Mouse (Mus musculus) lung, postnatal 36 days (tissue): ENCODE measurements around the gene Tctex1d2.

Experiments
- DNase-seq: peaks from one replicate; pipeline ENCODE4 v3.0.0; 2022; ENCODE audit warnings: mixed read lengths

The Tctex1d2 gene

DNA sequence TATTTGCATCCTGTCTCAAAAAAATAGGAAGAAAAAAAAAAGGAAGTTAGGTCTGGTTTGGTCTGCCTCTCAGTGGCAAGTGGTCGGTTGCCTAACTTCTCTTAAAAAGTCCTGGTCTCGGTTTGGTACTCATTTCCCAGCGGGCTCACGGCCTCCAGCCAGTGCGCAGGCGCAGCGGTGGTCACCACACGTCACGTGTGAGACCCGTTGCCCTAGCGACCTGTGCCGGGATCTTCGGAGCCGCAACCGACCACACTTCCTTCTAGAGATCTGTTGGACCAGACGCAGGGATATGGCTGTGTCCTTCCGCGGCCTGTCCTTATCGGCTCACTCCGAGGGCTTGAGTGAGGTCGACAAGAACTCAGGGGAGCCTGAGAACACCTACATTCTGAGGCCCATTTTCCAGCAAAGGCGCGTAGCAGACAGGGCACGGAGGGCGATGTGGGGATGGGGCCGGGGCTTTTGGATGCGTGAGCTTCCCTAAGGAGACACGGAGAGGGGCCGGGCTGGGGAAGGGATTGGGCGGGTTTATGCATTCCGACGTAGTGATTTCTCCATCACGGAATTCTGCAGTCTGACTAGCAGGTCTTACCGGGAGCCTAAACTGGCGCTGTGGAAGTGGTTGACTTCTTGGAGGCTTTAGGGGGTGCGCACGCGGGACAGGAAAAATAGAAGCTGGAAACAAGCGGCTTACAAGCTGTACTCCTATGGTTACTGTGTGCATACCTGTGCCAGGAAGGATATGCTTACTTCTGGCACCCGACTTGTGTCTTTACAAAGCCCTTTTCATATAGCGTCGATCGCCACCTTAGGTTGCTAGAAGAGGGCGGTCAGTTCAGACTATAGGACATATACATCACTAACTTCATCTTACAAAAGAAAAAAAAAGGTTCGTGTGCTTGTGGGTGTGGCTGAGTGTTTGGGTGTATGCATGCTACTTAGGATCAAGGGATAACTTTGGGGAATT is at the start of gene Tctex1d2:
Tctex1d2 (plus strand) TSS at position 186 of the 967 bp plus-strand sequence.
- DNase-seq: peak; percentile 97

DNA sequence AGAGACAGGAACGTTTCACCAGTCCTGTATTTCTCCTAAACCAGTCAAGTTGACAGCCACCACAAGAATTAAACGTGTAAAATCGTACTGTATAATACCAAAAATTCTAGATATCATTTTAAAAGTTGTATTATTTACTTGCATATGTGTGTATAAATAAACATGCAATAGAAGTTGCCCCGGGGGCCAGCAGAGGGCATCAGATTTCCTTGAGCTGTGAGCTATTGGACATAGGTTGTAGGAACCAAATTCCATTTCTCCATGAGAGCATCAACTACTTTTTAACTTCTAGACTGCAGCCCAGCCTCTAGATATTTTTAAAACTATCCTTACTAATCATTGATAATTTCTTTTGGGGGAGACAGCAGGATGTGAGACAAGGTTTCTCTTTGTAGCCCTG is 48.2 kb upstream of the Tctex1d2 start:
- DNase-seq: peak; percentile 71

DNA sequence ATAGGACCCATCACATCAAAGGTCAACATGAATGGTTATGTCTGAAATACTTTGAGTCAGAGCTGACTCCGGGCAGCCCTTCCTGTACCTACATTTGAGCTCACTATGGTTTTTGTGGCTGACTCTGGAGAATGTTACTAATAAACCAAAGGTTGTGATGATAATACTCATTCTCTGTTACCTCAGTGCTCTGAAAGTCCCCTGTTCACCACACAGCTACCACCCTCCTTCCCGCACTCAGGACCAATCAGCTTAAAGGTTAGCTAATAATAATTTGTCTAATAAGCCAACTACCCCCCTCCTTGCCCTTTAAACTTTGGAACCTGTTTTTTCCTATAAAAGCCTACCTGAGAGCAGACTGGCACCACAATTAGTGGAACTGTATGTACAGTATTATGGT is 39.9 kb upstream of the Tctex1d2 start:
- no peak for DNase-seq

DNA sequence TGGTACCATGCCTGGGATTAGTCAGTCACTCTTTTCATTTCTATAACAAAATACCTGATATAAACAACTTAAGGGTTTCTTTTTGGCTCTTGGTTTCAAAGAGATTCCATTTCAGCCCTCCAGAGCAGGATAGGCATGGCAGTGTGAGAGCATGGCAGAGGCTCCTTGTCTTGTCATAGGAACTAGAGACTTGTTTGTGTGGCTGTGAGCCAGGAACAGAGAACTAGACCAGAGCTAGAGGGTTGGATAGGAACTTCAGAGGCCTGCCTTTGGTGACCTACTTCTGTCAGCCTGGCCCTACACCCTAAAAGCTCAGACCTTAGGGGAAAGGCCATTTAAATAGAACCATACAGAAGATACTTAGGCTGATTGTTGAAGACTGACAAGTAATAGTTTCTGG is 36.6 kb upstream of the Tctex1d2 start:
- no peak for DNase-seq

DNA sequence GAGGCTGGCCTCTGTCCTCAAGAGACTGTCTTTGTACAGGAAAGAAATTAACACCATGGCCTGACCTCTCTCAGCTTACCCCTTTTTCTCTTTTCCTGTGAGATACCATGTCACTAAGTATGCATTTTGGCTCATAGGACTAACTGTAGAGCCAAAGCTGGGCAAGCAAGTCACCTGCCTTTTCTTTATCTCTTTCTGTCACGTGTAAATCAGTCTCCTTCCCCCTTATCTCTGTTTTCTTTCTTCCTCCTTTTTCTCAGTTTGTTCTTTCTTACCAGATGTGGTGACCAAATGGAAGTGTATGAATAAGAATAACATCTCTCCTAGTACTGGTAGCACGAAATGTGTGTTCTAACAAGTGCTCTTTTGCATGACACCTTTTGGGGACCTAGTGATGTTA is 34.6 kb upstream of the Tctex1d2 start:
- no peak for DNase-seq

DNA sequence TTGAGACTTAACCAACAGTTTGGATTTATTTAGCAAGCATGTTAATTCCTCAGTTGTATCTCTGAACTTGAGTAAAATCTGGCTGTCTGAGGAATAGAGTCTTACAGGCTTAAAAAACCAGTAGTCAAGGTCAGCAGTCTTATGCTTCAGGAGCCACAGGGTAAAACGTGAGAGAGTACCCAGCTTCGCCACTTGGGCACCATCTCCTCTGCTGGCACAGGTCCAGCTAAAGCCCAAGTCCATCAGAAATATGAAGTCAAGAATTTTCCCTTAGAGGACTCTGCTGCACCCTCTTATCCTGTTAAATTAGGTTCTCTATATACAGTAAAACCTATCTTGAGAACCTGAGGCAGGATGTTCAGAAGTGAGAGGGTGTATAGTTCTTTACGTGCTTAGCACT is 32.7 kb upstream of the Tctex1d2 start:
- no peak for DNase-seq

DNA sequence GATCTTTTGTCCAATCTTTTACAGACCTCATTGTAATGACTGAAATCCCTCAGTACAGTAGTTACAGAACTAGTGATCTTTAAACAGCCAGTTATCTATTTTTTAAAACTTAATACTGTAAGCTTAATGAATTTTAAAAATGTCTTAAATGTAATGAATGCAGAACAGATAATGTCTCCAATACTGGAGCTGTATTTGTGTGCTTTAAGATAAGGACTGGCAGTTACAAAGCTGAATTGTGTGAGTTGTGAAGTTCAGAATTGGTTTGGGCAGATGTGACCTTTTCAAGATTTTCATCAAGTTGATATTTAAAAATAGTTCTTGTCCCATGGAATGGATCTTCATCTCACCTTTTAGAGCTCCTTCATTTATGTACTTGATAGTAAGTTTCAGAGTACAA is 30.5 kb upstream of the Tctex1d2 start:
- no peak for DNase-seq

DNA sequence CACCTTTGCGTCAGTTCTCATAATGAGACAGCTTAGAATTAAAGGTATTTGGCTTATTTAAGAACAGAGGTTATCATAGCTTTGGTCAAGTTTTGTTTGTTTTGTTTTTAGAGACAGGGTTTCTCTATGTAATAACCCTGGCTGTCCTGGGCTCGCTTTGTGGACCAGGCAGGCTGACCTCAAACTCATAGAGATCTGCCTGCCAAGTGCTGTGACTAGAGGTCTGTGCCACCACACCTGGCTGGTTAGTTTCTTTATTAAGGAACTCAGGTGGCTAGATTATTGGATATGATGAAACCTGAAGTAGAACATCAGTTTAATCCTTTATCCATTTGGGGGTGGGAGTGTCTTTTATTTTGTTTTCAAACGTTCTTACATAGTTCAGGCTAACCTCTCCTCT is 29.7 kb upstream of the Tctex1d2 start:
- no peak for DNase-seq

DNA sequence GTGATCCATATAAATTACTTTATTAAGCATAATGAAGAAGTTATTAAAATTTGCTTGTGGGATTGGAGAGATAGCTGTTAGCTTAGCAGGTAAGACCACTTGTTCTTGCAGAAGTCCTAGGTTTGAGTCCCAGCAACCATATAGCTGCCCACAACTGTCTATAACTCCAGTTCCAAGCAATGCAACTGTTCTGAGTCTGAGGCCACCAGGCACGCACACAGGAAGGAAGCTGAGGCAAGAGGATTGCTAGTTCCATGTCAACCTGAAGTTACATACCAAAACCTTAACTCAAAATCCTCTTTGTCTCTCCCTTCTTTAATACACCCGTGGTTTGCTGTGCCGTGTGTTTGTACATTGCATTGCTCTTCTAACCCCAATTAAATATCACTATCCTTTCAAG is 28.6 kb upstream of the Tctex1d2 start:
- no peak for DNase-seq

DNA sequence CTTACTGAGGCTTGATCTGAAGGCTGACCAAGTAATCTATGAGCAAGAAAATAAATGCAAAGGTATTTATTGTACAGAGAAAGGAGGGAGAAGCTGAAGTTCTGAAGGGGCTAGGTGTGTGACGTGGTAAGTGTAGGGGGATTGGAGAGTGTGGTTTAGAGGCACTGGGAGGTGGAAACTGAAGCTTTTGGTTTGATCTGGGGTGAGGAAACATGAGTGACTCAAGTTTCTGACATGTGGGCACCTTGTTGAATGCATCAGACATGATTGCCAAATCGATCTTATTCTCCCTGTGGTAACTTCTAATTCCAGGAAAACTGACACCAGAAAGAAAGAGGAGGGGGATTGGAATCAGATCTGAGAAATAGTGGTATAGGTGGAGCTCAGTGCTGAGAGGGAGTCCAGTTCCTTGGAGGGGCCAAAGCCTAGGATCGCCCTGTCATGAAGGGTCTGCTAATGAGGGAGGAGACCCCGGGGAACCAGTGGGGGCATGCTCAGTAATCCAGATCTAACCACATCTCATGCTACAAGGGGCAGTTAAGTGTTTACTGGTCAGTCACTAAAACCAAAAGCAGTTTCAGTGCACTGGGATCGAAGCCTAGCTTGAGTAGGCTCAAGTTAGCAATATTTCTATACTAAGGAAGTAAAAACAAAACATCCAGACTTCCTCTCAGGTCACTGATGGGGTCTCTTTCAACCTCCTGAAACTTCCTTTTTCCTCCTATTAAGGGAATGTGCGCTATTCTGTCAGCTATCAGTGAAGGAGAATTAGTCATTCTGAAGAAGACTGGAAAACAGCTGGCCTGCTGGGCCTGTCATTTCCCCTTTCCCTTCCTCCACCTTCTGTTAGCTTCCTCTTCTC is 23.6 kb upstream of the Tctex1d2 start:
- peak; percentile 12 for DNase-seq

DNA sequence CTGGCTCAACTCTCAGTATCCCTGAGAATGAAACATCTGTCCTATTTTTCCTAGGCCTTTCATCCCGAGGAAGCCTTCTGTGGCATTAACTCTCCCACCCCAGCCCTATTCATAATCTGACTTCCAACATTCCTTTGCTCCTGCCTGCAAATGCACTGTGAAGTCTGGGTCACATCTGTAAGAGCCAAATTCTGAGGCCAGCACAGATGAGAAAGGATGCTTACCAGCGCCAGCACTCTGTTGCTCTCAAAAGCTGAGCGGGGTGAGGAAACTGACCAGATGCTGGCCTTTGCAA is 23.0 kb upstream of the Tctex1d2 start:
- no peak for DNase-seq

DNA sequence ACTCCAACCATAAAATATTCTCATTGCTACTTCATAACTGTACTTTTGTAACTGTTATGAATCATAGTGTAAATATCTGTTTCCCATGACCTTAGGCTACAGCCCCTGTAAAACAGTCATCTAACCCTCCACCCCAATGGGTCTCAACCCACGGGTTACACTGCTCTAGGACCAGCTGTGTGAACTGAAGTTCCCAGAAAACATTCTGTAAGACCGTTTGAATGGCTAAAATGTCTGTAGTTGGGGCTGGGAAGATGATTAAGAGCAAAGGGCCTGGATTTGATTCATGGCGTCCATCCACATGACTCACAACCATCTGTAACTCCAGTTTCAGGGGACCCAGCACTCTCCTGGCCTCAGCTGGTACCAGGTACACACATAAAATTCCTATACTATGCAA is 21.3 kb upstream of the Tctex1d2 start:
- DNase-seq: no peak

DNA sequence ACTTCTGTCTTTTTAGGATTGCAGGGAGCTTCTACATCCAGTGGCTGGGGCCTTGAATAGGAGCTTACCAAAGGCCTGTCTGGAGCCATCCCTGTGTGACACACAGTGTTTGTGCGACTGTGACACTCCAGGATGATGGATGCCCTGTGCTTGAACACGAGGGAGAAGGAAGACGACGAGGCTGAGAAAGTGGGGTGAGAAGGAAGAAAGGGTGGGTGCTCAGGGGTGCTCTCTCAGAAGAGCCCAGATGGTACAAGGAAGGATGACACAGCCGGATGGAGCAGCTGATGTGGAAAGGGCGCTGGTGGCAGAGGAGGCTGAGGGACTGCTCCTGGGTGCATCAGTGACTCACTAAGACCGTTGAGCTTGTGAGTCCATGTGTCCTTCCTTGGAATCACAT is 19.2 kb upstream of the Tctex1d2 start, which contains the start of gene Tm4sf19:
Tm4sf19 (plus strand) TSS at position 240 of the 400 bp plus-strand sequence.
- DNase-seq: no peak

DNA sequence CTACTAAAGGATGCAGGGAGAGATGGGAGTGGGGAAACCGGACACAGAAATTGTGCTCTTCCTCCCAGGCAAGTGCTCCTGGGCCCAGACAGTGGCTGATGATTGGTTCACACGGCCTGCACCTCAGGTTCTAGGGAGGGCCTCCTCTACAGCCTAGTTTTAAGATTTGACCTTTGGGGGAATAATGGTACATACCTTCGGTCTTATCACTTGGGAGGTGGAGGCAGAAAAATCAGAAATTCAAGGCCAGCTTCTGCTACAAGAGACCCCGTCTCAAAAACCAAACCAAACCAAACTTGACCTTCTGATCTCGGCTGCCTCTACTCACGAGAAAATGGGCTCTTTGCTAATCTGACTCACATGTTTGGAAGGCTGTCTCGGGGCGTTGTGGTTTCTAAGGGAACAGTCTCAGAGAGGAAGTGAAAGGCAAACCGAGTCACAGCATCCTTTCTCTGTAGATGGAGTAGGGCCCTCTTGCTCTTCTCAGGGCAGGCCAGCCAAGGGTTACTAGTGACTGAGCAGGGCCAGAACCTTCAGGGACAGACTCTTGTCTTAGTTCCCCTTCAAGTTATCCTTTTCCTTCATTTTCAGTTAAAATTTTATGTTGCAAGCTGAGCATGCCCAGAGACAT is 18.1 kb upstream of the Tctex1d2 start:
- DNase-seq: peak; percentile 55

DNA sequence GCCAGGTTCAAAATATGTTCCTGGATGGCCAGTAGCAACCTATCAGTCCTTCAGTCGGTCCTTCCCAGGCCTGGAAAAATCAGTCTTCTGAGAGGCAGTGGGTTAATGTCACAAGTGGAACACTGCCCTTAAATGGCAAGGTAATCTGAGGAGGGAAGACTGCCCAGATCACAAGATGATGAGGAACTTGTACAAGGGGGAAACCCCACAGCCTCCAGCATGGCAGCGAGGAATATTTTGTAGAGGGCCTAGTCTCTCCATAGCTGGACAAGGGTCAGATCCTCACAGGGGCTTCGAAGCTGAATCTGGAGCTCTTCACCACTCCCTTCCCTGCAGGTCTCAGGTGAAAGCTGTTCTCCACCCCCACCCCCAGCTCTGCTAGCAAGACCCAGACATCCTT is 16.7 kb upstream of the Tctex1d2 start:
- peak; percentile 17 for DNase-seq

DNA sequence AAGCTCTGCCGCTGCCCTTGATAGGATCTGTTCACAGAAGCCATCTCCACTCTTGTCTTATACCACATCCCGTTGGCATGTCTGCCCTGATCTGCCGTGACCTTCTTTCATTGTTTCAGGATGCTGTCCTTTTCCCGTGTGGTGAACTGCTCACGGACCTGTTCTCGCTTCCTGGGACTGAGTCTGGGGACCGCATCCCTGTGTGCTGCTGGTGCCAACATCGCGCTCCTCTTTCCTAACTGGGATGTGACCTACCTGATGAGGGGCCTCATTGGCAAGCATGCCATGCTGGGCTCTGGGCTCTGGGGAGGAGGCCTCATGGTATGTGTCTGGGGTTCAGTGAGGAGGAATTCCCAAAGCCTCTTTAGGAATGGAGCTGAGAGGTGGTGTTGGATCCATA is 13.8 kb upstream of the Tctex1d2 start:
- no peak for DNase-seq

DNA sequence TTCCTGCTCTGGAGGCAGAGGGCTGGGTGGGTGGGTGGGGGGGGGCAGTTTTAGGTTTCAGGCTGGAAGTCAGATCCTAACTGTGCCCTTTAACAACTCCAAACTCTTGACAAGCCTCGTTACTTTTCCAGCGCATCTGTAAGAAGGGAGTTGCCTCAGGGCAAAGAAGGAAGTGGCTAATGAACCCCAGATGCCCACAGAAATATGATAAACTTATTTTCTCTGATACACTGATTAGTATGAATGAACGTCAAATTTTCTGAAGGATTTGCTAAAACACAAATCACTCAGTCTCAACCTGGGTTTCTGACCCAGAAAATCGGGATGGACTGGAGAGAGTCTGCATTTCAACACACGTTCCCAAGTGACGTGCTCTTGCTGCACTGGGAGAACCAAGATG is 12.8 kb upstream of the Tctex1d2 start:
- no peak for DNase-seq

DNA sequence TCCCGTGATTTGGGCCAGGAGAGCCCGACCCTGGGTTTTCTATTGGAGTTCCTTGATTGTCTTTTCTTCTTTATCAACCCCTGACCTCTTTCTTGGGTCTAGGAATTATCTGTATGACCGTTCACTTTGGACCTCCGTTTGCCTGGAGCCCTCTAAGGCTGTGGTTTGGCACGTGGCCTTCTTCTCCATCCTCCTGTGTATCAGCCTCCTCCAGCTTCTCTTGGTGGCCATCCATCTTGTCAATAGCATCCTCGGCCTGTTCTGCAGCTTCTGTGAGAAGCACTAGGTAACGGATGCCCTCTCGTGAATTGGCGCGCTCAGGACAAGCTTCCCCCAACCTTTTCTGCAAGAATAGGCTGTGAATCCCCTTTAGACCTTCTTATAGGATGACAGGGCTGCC is 11.8 kb upstream of the Tctex1d2 start:
- no peak for DNase-seq

DNA sequence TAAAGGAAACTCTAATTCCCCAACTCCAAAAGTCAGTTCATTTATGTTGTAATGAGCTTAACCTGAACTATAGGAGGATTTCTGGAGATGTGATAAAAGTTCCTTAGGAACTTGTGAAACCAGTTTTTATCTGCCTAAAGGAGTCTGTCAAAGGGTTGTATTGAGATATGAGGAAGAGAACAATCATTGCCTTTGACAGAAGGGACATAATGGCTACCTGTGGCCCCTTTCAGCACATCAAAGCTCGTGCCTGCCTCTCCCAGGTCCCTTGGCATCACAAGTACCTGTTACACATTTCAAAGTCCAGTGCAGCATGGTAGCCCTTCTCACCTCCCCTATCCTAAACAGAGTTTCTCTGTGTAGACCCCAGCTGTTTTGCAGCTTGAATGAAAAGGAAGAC is 2.0 kb upstream of the Tctex1d2 start:
- DNase-seq: no peak

DNA sequence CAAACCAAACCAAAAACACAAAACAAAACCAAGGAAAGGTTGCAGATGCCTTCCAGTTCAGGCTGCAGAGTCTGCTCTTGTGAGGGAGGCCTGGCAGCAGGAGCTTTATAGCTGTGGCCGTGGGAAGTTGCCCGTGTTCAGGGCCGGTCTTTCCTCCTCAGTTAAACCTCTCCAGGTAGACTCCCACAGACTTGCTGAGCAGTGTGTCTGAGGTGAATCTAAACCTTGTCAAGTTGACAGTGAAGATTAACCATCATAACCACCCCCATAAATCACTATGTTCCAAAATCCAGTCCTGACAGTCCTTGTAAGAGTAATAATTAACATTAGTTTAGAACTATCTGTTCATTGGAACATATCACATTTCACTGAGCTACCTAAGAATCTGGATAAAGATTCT is 8.0 kb downstream of the Tctex1d2 start:
- no peak for DNase-seq

DNA sequence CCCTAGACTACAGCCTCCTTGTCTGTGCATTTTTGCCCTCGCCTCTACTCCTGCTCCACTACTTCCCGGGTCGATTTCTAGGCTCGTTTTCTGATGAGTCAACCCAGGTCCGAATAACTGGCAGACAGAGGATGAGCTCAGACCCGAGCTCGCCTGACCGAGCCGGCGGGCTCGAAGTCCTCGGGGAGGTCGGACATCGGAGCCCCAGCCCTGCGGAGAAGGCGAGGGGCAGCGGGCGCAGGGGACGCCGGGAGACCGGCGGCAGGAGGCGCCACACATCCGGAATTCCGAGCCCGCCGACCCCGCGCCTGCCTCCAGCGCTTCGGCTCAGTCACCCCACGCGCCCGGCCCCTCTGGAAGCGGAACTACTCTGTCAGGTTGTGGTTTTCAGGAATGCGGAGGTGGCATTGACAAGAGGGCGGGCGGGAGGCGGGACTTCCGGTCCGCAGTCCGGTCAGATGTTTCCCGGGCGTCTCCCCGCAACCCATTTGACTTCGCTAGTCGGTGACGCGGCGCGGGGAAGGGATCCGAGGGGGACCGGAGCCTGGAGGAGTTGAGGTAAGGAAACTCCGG is 11.1 kb downstream of the Tctex1d2 start, which contains the start of gene Pcyt1a:
Pcyt1a (plus strand) TSS at position 448 of the 573 bp plus-strand sequence.
- peak; percentile 94 for DNase-seq

DNA sequence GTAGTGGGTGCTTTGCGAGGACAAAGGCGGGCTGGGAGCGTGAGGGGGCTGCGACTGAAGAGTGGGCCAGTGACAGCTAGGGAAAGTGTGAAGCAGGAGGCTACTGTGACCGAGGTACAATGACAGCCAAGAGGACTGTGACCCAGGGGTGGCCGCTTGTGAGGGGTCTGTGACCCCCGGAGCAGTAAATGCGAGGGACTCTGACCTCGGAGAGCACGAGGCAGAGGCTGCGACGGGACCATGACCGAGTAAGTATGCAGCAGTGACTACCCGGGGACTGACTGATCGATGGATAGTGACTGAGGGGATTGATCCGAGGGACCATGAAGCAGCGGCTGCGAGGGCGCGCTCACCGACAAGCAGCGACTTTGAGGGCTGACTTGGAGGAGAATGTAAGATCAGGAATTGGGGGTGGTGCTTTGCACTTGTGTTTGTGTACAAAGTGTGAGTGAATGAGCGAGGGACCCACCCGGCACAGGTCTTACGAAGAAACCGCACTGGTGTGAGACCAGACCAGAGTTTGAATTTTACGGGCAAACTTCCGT is 11.6 kb downstream of the Tctex1d2 start:
- DNase-seq: peak; percentile 51

DNA sequence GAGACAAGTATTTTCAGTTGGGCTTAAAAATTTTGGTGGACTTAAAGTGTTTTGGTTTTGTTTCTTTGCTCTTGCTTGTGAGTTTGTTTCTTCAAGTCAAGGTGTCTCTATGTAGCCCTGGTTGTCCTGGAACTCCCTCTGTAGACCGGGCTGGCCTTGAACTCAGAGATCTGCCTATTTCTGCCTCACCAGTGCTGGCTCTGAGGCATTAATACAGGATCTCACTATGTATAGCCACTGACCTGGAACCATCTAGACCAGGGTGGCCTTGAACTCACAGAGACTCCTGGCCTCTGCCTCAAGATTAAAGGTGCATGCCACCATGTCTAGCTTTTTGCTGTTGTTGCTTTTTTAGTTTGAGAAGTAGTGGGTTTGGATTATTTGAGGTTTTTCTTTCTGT is 12.4 kb downstream of the Tctex1d2 start:
- no peak for DNase-seq
